Mouse (Mus musculus) adrenal gland, adult 2 months (tissue): ENCODE results near the gene 2410015M20Rik. TPM values are rescaled to one million over a fixed set of nuclear protein-coding genes. Genes with fewer than 3 reads are reported as not detected.

Source experiments
- DNase-seq: peaks from one replicate; pipeline ENCODE4 v3.0.0; 2021
- polyA plus RNA-seq: library from polyadenylated mRNA; depleted of rRNA; stranded (reverse); fragments of >200 nt; gene quantifications from 2 replicates; pipeline ENCODE4 v1.2.3, GENCODE M21; 2012; rRNA removed
- total RNA-seq, 2 experiments: library from RNA; stranded (reverse); gene quantifications; 2 replicates each; pipeline ENCODE4 v1.2.3; 2021

2410015M20Rik gene
- total and polyA plus RNA-seq, 3 experiments: 117 to 361 (median 317) TPM

DNA sequence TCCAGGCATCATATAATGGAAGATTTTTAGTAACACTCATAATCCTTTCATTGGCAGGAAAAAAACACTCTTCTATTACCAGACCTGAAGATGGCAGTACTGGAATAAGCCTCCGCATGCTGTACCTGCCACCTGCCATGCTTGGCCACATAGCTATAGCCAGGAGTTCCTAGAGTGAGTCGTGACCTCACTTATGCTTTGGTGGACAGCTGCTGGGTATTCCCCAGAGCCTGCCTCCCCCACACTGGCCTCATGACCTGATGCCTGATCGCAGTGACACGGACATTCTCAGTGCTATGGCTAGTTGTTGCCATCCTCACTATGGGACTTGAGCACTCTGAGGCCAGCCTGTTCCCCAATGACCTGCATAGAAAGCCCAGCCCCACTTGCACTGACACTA is 39.3 kb downstream of the 2410015M20Rik start:
- DNase-seq: no peak

DNA sequence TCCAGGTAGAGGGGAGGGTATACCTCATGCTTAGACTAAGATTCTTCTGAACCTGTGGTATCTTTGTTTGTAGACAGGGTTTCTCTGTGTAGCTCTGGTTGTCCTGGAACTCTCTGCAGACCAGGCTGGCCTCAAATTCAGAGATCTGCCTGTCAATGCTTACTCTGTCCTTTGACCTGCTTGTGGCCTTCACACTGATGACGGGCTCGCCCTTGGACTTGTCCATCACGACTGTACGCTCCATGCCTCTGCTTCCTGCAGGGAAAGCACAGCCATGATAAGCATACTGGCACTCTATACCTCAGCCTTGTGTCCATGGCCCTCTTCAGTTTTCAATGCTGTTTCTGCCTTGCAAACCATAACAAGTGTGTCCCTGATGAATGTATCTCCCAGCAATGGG is 42.2 kb downstream of the 2410015M20Rik start:
- peak; percentile 55 for DNase-seq

GRCm38 (mm10) chr17:56566918-56567317 is 42.7 kb downstream of the 2410015M20Rik start:
- peak; percentile 54 for DNase-seq

- DNase-seq: no peak
Observed at GRCm38 (mm10) chr17:56566293-56566692, 43.3 kb downstream of the 2410015M20Rik start.

GRCm38 (mm10) chr17:56561866-56562265 is 47.7 kb downstream of the 2410015M20Rik start:
- peak; percentile 76 for DNase-seq

DNA sequence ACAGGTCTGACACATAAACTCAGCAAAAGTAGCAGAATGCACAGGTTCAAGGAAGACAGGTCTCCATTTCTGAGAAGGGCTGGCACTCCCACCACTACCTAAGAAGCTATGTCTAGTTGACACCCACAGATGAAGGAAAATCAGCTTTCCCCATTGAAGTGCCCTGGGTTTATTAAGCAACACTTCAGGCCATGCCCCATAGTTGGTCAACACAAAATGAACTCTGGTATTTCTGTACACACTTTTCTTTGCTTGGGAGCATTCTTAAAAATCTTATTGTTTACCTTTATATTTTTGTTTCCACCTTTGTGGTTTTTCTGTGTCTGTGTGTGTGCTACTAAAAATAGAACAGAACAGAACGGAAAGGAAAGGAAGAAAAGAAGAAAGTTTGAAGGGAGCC is 49.4 kb downstream of the 2410015M20Rik start:
- no peak for DNase-seq

DNA sequence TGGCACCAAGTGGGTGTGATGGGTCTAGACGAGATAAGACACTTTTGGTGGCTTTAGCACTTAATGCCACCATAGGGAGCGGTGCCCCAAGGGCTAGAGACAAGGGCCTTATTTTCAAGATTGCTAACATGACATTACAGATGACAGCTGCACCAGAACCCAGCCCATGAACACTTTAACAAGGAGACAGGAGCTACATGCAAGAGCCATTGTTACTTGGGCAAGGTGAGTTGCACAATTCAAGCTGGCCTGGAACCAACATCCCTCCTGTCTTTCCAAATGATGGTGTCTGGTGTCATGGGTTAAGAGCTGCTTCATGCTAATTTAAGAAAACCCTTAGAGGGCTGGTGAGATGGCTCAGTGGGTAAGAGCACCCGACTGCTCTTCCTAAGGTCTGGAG is 50.2 kb downstream of the 2410015M20Rik start:
- DNase-seq: peak; percentile 31

- DNase-seq: peak; percentile 71
Observed at GRCm38 (mm10) chr17:56558448-56558847, 51.1 kb downstream of the 2410015M20Rik start.

Other genes starting within 250 kb of the 2410015M20Rik start
- 100 to 1,000 TPM; 149 to 249 TPM for gene Ptprs, start 133.3 kb downstream of the 2410015M20Rik start, total RNA-seq
- 573 and 605 TPM in 2 replicates for gene Ptprs, start 133.3 kb downstream of the 2410015M20Rik start, polyA plus RNA-seq
- not detected for gene Znrf4, start 97.3 kb downstream of the 2410015M20Rik start, total RNA-seq
- not detected in 2 replicates for gene Znrf4, start 97.3 kb downstream of the 2410015M20Rik start, polyA plus RNA-seq
- gene Gm20219, start 55.4 kb downstream of the 2410015M20Rik start, total RNA-seq: under 1 TPM; 0.31 to 0.98 TPM
- 2.6 and 3.0 TPM in 2 replicates for gene Gm20219, start 55.4 kb downstream of the 2410015M20Rik start, polyA plus RNA-seq
- 100 to 1,000 TPM in 1 of 2 experiments, 10 to 100 TPM in 1; 82.8 to 119 TPM for gene Safb2, start 25.2 kb downstream of the 2410015M20Rik start, total RNA-seq
- gene Safb2, start 25.2 kb downstream of the 2410015M20Rik start, polyA plus RNA-seq: 65.4 and 89.2 TPM in 2 replicates
- gene Safb, start 24.9 kb downstream of the 2410015M20Rik start, total RNA-seq: 100 to 1,000 TPM in 1 of 2 experiments, 10 to 100 TPM in 1; 87.4 to 126 TPM
- 77.8 and 121 TPM in 2 replicates for gene Safb, start 24.9 kb downstream of the 2410015M20Rik start, polyA plus RNA-seq
- gene Rpl36, start 3.6 kb upstream of the 2410015M20Rik start, total RNA-seq: 100 to 1,000 TPM; 720 to 828 TPM
- 1,273 and 1,721 TPM in 2 replicates for gene Rpl36, start 3.6 kb upstream of the 2410015M20Rik start, polyA plus RNA-seq
- 100 to 1,000 TPM; 549 to 571 TPM for gene Lonp1, start 17.1 kb upstream of the 2410015M20Rik start, total RNA-seq
- gene Lonp1, start 17.1 kb upstream of the 2410015M20Rik start, polyA plus RNA-seq: 447 and 560 TPM in 2 replicates
- gene Catsperd, start 18.4 kb upstream of the 2410015M20Rik start, total RNA-seq: 1 to 10 TPM; 1.1 to 6.6 TPM
- gene Catsperd, start 18.4 kb upstream of the 2410015M20Rik start, polyA plus RNA-seq: 1.4 and 1.9 TPM in 2 replicates
- 10 to 100 TPM; 64.3 to 77.8 TPM for gene Ranbp3, start 63.5 kb upstream of the 2410015M20Rik start, total RNA-seq
- gene Ranbp3, start 63.5 kb upstream of the 2410015M20Rik start, polyA plus RNA-seq: 82.4 and 97.1 TPM in 2 replicates
- gene Ndufa11, start 108.0 kb upstream of the 2410015M20Rik start, total RNA-seq: 100 to 1,000 TPM; 263 to 339 TPM
- gene Ndufa11, start 108.0 kb upstream of the 2410015M20Rik start, polyA plus RNA-seq: 862 and 877 TPM in 2 replicates
- 10 to 100 TPM; 26.8 to 31.6 TPM for gene Vmac, start 108.3 kb upstream of the 2410015M20Rik start, total RNA-seq
- 50.2 and 57.3 TPM in 2 replicates for gene Vmac, start 108.3 kb upstream of the 2410015M20Rik start, polyA plus RNA-seq
- gene Nrtn, start 147.8 kb upstream of the 2410015M20Rik start, total RNA-seq: 1 to 10 TPM; 3.2 to 3.9 TPM
- gene Nrtn, start 147.8 kb upstream of the 2410015M20Rik start, polyA plus RNA-seq: 53.9 and 64.0 TPM in 2 replicates
- 10 to 100 TPM; 30.0 to 36.2 TPM for gene Dus3l, start 155.0 kb upstream of the 2410015M20Rik start, total RNA-seq
- gene Dus3l, start 155.0 kb upstream of the 2410015M20Rik start, polyA plus RNA-seq: 104 and 121 TPM in 2 replicates
- under 1 TPM; 0.43 to 0.73 TPM for gene Prr22, start 160.5 kb upstream of the 2410015M20Rik start, total RNA-seq
- gene Prr22, start 160.5 kb upstream of the 2410015M20Rik start, polyA plus RNA-seq: 4.7 and 5.6 TPM in 2 replicates
- gene Rfx2, start 221.2 kb upstream of the 2410015M20Rik start, total RNA-seq: 1 to 10 TPM; 5.7 to 7.8 TPM
- 12.3 and 13.4 TPM in 2 replicates for gene Rfx2, start 221.2 kb upstream of the 2410015M20Rik start, polyA plus RNA-seq